Mouse (Mus musculus) forebrain, embryonic 10.5 days (tissue): ENCODE results near the gene Gstt3. TPM values are rescaled to one million over a fixed set of nuclear protein-coding genes. Genes with fewer than 3 reads are reported as not detected.
"Not testable (repeated sequence)": the region's sequence is repeated elsewhere in the genome, so short reads cannot be mapped to it uniquely, and the experiment has no call there.

Experiments
- DNase-seq: peaks from one replicate; pipeline ENCODE4 v3.0.0-alpha.2; 2017; ENCODE audit warnings: low spot score; ENCODE audit errors: extremely low spot score
- H3K27ac ChIP-seq: fragments of 300-500 bp; sonication (generic); 2 replicates; pipeline ENCODE4 v1.5.1; 2016; ENCODE audit warnings: mild to moderate bottlenecking
- H3K27me3 ChIP-seq: fragments of 300-500 bp; sonication (generic); 2 replicates; pipeline ENCODE4 v1.6.1; 2016; ENCODE audit warnings: mild to moderate bottlenecking; ENCODE audit not compliant: poor library complexity, severe bottlenecking
- H3K36me3 ChIP-seq: fragments of 300-500 bp; sonication (generic); replicated peaks from 2 replicates; pipeline ENCODE4 v1.6.1; 2016; ENCODE audit warnings: mild to moderate bottlenecking, moderate library complexity
- H3K4me1 ChIP-seq: fragments of 300-500 bp; sonication (generic); 2 replicates; pipeline ENCODE4 v1.6.1; 2016
- H3K4me3 ChIP-seq: fragments of 300-500 bp; sonication (generic); 2 replicates; pipeline ENCODE4 v1.5.1; 2016; ENCODE audit warnings: mild to moderate bottlenecking, moderate library complexity
- H3K9me3 ChIP-seq: fragments of 300-500 bp; sonication (generic); 2 replicates; pipeline ENCODE4 v1.6.1; 2016; ENCODE audit warnings: mild to moderate bottlenecking, moderate library complexity
- WGBS: fragments of 180-500 bp; shearing (Covaris S2); methylation state at CpG from one replicate; pipeline ENCODE4 v1.1.7; 2016; 5-methylcytosine and 5-hydroxymethylcytosine counted together
- polyA plus RNA-seq: library from polyadenylated mRNA; unstranded; fragments of >200 nt; fragmentation: Nextera tagmentation; extraction: Ambion mirVana; gene quantifications from 2 replicates; pipeline ENCODE4 v1.2.1, GENCODE M21; 2016

Gene Gstt3
- polyA plus RNA-seq, 1 experiment from 2014 or later: 1.1 TPM

GRCm38 (mm10) chr10:75774102-75774501 is 7.1 kb downstream of the Gstt3 start:
- peaks cover 21% of the 10 kb centered on the region for H3K4me1 ChIP-seq
- H3K27ac ChIP-seq: no peak overlapping the region
- WGBS: 88% methylated on average over 5 of the region's 5 CpGs
- no peak for DNase-seq
- H3K36me3 ChIP-seq: no peaks in the 10 kb centered on the region
- peaks cover 19% of the 10 kb centered on the region for H3K27me3 ChIP-seq
- no peaks in the 10 kb centered on the region for H3K9me3 ChIP-seq
- H3K4me3 ChIP-seq: no peak overlapping the region

- Histone ChIP-seq H3K27me3 (peaks cover 12% of the 10 kb centered on the region), H3K36me3 (no peaks in the 10 kb centered on the region), H3K27ac (peak within 1 kb of the TSS; percentile 83), H3K9me3 (no peaks in the 10 kb centered on the region), H3K4me3 (peak within 1 kb of the TSS; percentile 79), H3K4me1 (peaks cover 21% of the 10 kb centered on the region)
- under 1% methylated on average over 47 of the region's 47 CpGs for WGBS
- DNase-seq: peak; percentile 92
These were observed 8.2 kb downstream of the Gstt3 start, which contains the start of gene Ddt for GRCm38 (mm10) chr10:75772795-75773664. TSS of gene Ddt (minus strand) at chr10:75773414.

GRCm38 (mm10) chr10:75767756-75768155 is 13.5 kb downstream of the Gstt3 start:
- DNase-seq, H3K4me3 ChIP-seq, H3K9me3 ChIP-seq, H3K36me3 ChIP-seq, H3K27me3 ChIP-seq, H3K27ac ChIP-seq: not testable (repeated sequence)
- WGBS: 33% methylated on average over 5 of the region's 5 CpGs
- peaks cover 24% of the 10 kb centered on the region for H3K4me1 ChIP-seq

GRCm38 (mm10) chr10:75766856-75767255 is 14.4 kb downstream of the Gstt3 start:
- no peaks in the 10 kb centered on the region for H3K9me3 ChIP-seq
- no peaks in the 10 kb centered on the region for H3K27me3 ChIP-seq
- H3K36me3 ChIP-seq: peaks cover under 1% of the 10 kb centered on the region
- WGBS: 87% methylated on average over 6 of the region's 6 CpGs
- H3K27ac ChIP-seq: no peak overlapping the region
- DNase-seq: no peak
- H3K4me3 ChIP-seq: no peak overlapping the region
- peaks cover 19% of the 10 kb centered on the region for H3K4me1 ChIP-seq

- Histone ChIP-seq H3K27ac (peak overlapping the region; percentile 87), H3K36me3 (peaks cover 21% of the 10 kb centered on the region), H3K4me1 (peaks cover 17% of the 10 kb centered on the region), H3K9me3 (no peaks in the 10 kb centered on the region), H3K4me3 (peak overlapping the region; percentile 74), H3K27me3 (no peaks in the 10 kb centered on the region)
- DNase-seq: peak; percentile 82
- 1% methylated on average over 27 of the region's 27 CpGs for WGBS
These were observed 16.4 kb downstream of the Gstt3 start for GRCm38 (mm10) chr10:75764519-75765473.

- Histone ChIP-seq H3K9me3 (no peaks in the 10 kb centered on the region), H3K4me1 (peaks cover 17% of the 10 kb centered on the region), H3K27me3 (no peaks in the 10 kb centered on the region), H3K27ac (peak within 1 kb of the TSS; percentile 87), H3K36me3 (peaks cover 30% of the 10 kb centered on the region), H3K4me3 (peak within 1 kb of the TSS; percentile 74)
- peak; percentile 99 for DNase-seq
- under 1% methylated on average over 61 of the region's 61 CpGs for WGBS
These were observed 17.3 kb downstream of the Gstt3 start, which contains the start of gene Cabin1 for GRCm38 (mm10) chr10:75763682-75764518. TSS of gene Cabin1 (minus strand) at chr10:75764341.

GRCm38 (mm10) chr10:75762413-75762812 is 18.8 kb downstream of the Gstt3 start:
- H3K27ac ChIP-seq: no peak overlapping the region
- peaks cover 17% of the 10 kb centered on the region for H3K4me1 ChIP-seq
- H3K27me3 ChIP-seq: no peaks in the 10 kb centered on the region
- 91% methylated on average over 3 of the region's 3 CpGs for WGBS
- no peak for DNase-seq
- H3K36me3 ChIP-seq: peaks cover 45% of the 10 kb centered on the region
- no peak overlapping the region for H3K4me3 ChIP-seq
- no peaks in the 10 kb centered on the region for H3K9me3 ChIP-seq

GRCm38 (mm10) chr10:75760311-75760710 is 20.9 kb downstream of the Gstt3 start:
- H3K27me3 ChIP-seq: no peaks in the 10 kb centered on the region
- H3K4me3 ChIP-seq: no peak overlapping the region
- H3K4me1 ChIP-seq: peaks cover 17% of the 10 kb centered on the region
- peaks cover 59% of the 10 kb centered on the region for H3K36me3 ChIP-seq
- 95% methylated on average over 3 of the region's 3 CpGs for WGBS
- DNase-seq: no peak
- H3K9me3 ChIP-seq: no peaks in the 10 kb centered on the region
- no peak overlapping the region for H3K27ac ChIP-seq

GRCm38 (mm10) chr10:75756719-75757118 is 24.5 kb downstream of the Gstt3 start:
- H3K9me3 ChIP-seq: no peaks in the 10 kb centered on the region
- no peak overlapping the region for H3K27ac ChIP-seq
- no peak for DNase-seq
- H3K27me3 ChIP-seq: no peaks in the 10 kb centered on the region
- no peak overlapping the region for H3K4me3 ChIP-seq
- H3K36me3 ChIP-seq: peaks cover 93% of the 10 kb centered on the region
- no peaks in the 10 kb centered on the region for H3K4me1 ChIP-seq
- WGBS: 94% methylated on average over 11 of the region's 11 CpGs

GRCm38 (mm10) chr10:75744017-75744416 is 37.2 kb downstream of the Gstt3 start:
- peak; percentile 66 for DNase-seq
- no peak overlapping the region for H3K27ac ChIP-seq
- WGBS: 50% methylated on average over 3 of the region's 3 CpGs
- no peaks in the 10 kb centered on the region for H3K27me3 ChIP-seq
- H3K4me3 ChIP-seq: no peak overlapping the region
- no peaks in the 10 kb centered on the region for H3K4me1 ChIP-seq
- H3K9me3 ChIP-seq: no peaks in the 10 kb centered on the region
- peaks cover 100% of the 10 kb centered on the region for H3K36me3 ChIP-seq

GRCm38 (mm10) chr10:75743369-75743768 is 37.8 kb downstream of the Gstt3 start:
- Histone ChIP-seq H3K36me3 (peaks cover 100% of the 10 kb centered on the region), H3K27ac (no peak overlapping the region), H3K27me3 (no peaks in the 10 kb centered on the region), H3K9me3 (no peaks in the 10 kb centered on the region), H3K4me1 (no peaks in the 10 kb centered on the region), H3K4me3 (no peak overlapping the region)
- DNase-seq: no peak
- WGBS: 92% methylated on average over 12 of the region's 12 CpGs

- Histone ChIP-seq H3K4me1 (no peaks in the 10 kb centered on the region), H3K27me3 (no peaks in the 10 kb centered on the region), H3K36me3 (peaks cover 100% of the 10 kb centered on the region), H3K9me3 (no peaks in the 10 kb centered on the region), H3K27ac (no peak overlapping the region), H3K4me3 (no peak overlapping the region)
- WGBS: 95% methylated on average over 3 of the region's 3 CpGs
- no peak for DNase-seq
These were observed 40.3 kb downstream of the Gstt3 start for GRCm38 (mm10) chr10:75740866-75741265.
